Mouse (Mus musculus): ENCODE measurements around the gene Lin9.

Lin9 gene

DNA sequence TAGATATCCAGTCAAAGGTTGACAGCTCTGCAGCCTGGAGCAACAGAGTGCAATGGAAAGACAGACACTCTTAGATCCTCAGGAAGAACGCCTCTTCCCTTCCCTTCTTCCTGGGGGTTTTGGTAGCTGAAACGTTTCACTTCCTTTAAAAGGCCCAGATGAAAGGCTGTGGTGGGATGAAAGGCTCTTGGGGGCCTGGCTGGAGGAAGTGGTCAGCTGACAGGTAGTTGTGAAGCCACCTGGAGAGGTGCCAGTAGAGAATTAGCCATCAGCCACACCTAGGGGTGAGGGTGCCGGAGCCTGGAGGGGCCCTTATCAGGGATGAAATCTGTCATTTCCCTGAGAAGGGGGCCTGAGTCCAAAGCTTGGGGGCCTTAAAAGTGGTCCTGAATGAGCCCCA is 66.4 kb downstream of the Lin9 start:
- no peak for DNase-seq (ENCODE audit: low spot score)

GRCm38 (mm10) chr1:180707813-180708212 is 66.9 kb downstream of the Lin9 start:
- DNase-seq (ENCODE audit: low spot score), result no peak

DNA sequence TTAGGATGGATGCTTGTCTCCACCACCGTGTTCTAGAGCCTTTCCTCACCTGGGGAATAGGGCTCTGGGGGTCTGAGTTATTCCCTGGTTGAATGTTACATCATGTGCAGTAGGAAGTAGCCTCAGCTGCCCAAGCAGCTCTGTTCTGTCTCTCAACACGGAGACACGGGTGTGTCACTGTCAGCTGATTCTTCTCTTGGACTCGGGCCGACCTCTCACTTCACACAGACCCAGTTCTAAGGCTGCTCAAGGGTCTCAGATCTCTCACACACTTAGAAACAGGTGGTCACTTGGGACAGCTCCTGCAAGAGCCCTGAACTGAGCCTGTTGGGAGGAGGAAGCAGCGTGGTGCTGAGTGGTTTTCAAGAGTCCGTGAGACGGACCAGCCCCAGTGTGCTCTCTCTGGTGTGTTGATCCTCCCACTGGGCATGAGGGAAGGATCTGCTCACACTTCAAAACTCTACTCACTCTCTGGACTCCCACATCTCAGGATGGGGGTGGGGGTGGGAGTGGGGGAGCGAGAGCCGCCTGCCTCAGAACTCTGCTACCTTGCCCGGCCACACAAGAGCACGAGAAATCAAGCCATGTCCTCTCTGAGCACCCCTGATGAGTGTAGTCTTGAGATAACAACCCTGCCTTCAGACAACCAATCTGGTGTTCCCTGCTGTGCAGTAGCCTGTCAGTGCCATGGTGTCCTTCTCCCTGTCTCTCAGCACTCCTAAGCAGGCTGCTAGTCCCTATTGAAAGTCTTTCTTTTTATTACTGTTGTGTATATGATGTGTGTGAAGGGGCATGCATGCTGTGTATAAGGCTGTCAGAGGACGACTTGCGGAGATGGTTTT is 68.2 kb downstream of the Lin9 start:
- DNase-seq (ENCODE audit: low spot score), result no peak

DNA sequence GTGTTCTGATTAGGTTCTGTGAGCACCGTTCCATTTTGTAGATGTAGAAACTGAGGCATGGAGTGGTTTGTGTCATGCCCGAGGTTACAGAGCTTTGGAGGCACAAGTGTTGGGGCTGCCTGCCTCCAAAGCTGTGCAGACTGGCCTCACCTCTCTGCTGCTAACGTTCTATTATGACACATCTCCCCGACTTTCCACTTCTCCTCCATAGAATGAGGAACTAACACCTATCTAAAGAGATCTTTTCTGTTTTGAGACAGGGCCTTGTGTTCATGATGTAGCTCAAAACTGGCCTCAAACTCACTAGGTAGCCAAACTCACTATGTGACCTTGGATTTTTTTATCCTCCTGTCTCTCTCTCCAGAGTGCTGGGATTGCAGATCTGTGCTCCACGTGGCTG is 77.8 kb downstream of the Lin9 start:
- no peak for DNase-seq (ENCODE audit: low spot score)

DNA sequence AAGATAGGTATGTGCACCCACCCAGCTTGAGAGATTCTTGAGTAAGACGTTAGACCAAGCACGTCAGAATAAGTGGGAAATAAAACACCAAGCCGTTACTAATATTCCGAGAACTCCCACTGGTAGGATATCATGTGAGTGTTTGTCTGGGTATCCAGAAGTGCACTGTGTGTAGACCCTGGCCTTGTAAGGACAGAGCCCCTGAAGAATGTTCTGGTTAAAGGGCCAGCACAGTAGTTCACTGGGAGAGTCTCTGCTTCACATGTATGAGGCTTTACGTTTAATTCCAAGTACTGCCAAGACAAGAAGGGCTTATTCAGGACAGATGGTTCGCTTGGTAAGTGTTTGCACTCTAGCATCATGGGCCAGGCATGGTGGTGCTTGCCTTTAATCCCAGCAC is 78.5 kb downstream of the Lin9 start:
- DNase-seq (ENCODE audit: low spot score), result no peak

GRCm38 (mm10) chr1:180719951-180720689 is 79.2 kb downstream of the Lin9 start:
- peak; percentile 84 for DNase-seq (ENCODE audit: low spot score)

DNA sequence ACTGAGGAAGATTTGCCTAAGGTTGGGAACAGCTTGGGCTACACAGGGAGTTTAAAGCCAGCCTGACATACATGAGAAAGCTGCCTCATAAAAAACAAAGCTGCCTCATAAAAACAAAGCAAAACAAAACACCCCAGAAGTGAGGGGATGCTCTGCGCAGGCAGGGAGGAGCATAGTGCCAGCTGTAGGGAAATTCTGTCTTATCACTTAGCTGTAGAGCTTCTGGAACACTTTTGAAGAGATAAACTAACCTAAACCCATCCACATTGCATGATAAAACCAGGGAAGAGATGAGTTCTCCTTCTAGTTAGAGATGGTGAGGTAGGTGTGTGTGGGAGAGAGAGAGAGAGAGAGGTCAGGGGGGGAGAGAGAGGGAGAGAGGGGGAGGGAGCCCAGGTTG is 81.7 kb downstream of the Lin9 start:
- DNase-seq (ENCODE audit: low spot score), result no peak

DNA sequence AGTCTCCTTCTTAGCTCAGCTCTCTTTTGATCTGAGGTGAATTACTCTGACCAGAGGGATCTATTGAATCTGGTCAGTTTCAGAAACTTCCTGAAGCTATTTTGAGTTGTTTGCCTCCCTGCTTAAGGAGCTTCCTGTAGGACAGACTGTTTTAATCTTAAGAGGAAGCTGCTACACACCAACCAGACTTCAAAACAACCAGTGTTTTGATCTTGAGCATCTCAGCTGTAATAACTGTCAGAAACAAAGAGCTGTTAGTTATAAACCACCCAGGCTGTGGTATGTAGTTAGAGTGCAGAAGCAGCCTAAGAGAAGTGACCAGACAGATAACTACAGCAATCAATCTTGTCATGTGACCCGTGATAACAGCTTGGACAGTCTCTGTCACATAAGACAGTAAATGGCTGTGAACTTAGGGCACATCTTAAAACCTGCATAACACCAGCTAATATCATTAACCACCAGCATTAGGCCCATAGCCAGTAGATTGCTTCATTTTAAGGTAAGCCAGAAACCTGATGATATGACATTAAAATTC is 82.8 kb downstream of the Lin9 start:
- DNase-seq (ENCODE audit: low spot score), result no peak

- peak; percentile 90 for DNase-seq (ENCODE audit: low spot score)
These were observed 84.8 kb downstream of the Lin9 start, which contains the start of gene Acbd3 for GRCm38 (mm10) chr1:180725704-180726179. Gene Acbd3 (plus strand): TSS chr1:180726043.

DNA sequence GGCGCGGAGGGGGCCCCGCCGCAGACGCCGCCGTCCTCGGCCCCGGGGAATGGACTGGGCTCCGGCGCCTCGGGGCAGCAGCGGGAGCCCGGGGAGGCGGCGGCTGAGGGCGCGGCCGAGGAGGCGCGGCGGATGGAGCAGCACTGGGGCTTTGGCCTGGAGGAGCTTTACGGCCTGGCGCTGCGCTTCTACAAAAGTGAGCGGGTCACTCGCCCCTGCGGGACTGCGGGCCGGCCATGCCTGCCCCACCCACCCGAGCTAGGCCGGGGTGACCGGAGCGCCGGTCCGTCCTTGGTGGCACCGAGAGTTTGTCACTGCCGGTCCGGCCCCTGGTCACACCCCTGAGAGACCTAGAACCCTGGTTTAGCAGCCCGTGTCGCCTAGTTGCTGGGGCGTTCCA is 85.2 kb downstream of the Lin9 start:
- DNase-seq (ENCODE audit: low spot score), result no peak

DNA sequence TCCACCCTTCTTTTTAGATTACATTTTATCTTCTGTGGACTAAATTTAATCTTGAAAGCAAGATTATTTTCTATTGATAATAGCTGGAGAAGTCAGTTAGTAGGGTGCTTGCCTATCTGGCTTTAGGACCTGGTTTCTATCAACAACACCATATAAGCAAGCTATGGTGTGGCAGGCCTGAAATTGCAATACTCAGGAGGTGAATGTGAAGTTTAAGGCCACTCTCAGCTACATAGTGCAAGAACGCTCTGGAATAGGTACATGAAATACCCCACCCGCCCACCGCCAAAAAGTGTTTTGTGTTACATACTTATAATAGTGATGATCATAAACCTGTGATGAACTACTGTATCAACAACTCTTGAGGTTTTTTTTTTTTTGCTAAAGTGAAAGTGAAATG is 88.3 kb downstream of the Lin9 start:
- DNase-seq (ENCODE audit: low spot score), result no peak
